12 mouse cellular contexts compared by ENCODE assay signal in the genomic region with DNA sequence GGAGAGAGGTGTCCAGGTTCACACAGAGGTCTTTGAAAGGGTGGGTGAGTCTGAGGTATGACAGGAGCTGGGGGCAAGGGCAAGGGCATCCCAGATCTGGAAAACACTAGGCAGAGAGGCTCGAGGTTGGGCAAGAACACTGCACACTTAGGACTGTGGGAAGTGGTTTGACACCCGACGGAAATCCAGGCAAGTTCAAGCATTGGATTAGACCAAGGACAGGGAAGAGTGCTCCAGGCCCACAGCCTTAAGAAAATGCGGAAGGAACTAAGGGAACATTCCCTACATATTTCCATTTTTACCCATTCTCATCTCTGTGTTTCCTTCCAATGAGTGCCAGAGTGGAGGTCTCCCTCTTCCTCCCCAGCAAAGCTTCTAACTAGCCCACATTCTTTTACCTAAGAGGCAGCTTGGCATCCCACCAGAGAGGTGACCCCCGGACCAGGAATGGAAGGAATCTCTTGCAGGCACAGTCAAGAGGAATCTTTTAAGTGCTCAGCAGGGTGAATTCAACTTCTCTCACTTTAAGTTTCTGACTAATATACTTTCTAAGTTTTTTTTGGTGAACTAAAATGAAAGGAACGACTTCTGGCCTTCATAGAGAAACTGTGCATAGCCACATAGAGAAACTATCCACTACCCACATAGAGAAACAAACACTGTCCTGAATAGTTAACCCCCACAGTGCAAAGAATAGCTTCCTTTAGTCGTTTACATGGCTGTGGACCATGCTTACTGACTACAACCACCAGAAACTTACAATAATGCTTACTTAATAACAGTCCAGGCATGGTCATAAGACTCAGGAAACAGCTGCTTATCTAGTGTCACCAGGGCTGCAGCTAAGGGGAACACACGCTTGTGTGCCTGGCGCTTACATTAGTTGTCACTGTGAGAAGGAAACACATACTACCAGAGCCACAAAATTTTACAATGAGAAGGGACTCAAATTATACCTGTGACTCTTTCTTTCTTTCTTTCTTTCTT.
DNase-seq lines count a peak whose midpoint lies in the region; ATAC-seq and TF ChIP-seq lines count a peak whose summit lies in the region.
"Had no signal": no experiment of that assay in that cellular context is flagged by ENCODE, and none has a peak within 500 bp of the region (broad histone marks: within the 10 kb centered on the region; RNA-seq: fewer than 3 reads in every experiment).

No protein-coding gene starts in this region.

- DNase-seq in lung, embryonic 14.5 days, result peak; percentile 53
- no peak for DNase-seq in lung, adult 18-20 months
- peak; percentile 24 for DNase-seq in c-Kit-positive CD71-positive TER-119-negative erythroid progenitor cells, embryonic 14.5 days (ENCODE audit: low read depth)
- DNase-seq in limb, embryonic 10.5 days (ENCODE audit: low spot score), result no peak
- no peak for DNase-seq in spleen, postnatal 14 days (ENCODE audit: low spot score in 2 of 2)
- DNase-seq in spleen, postnatal 36 days (ENCODE audit: low spot score in 2 of 2), result no peak
- no peak for DNase-seq in layer of hippocampus, postnatal 36 days
- DNase-seq: cerebellum, postnatal 25 days; kidney, postnatal 10 days had no signal

- 54% methylated on average over 9 of the region's 9 CpGs for WGBS in lung, embryonic 14.5 days
- 78% methylated on average over 9 of the region's 9 CpGs for WGBS in limb, embryonic 10.5 days
- 63% methylated on average over 9 of the region's 9 CpGs for WGBS in macrophage (ENCODE audit: missing documents)

- no peak overlapping the region for H3K4me2 ChIP-seq in lung, embryonic 14.5 days
- H3K4me2 ChIP-seq: embryonic facial prominence, embryonic 15.5 days; hindbrain, embryonic 15.5 days had no signal

- no peak for TF ChIP-seq CTCF in lung, embryonic 14.5 days (IDR thresholded peaks at IDR 0.05; ENCODE audit: low read depth)

- no peaks in the 10 kb centered on the region for H3K79me2 ChIP-seq in macrophage (ENCODE audit: inconsistent target)

- H3K27me3 ChIP-seq in lung, embryonic 14.5 days (ENCODE audit: insufficient read depth, low read length), result no peaks in the 10 kb centered on the region
- H3K27me3 ChIP-seq in limb, embryonic 10.5 days (ENCODE audit: low read depth, poor library complexity, severe bottlenecking), result no peaks in the 10 kb centered on the region
- H3K27me3 ChIP-seq: embryonic facial prominence, embryonic 15.5 days; hindbrain, embryonic 15.5 days had no signal

- H3K4me1 ChIP-seq in lung, embryonic 14.5 days (ENCODE audit: insufficient read depth), result 0 out of 2 replicates have a peak, but pooled peaks cover 6% of the 10 kb centered on the region
- peaks cover 18% of the 10 kb centered on the region for H3K4me1 ChIP-seq in limb, embryonic 10.5 days
- H3K4me1 ChIP-seq: embryonic facial prominence, embryonic 15.5 days; hindbrain, embryonic 15.5 days had no signal

- no peaks in the 10 kb centered on the region for H3K9me3 ChIP-seq in lung, embryonic 14.5 days (ENCODE audit: low read depth, low read length)
- H3K9me3 ChIP-seq in limb, embryonic 10.5 days (replicated peaks), result no peaks in the 10 kb centered on the region
- H3K9me3 ChIP-seq: embryonic facial prominence, embryonic 15.5 days; hindbrain, embryonic 15.5 days had no signal

- ATAC-seq in lung, embryonic 14.5 days (ENCODE audit: insufficient read depth), result peak; percentile 70; the same call in 1 of the 2 replicates

- no peak overlapping the region for H3K4me3 ChIP-seq in lung, embryonic 14.5 days (ENCODE audit: low read depth, low read length)
- H3K4me3 ChIP-seq in limb, embryonic 10.5 days, result no peak overlapping the region
- no peak overlapping the region for H3K4me3 ChIP-seq in macrophage (ENCODE audit: inconsistent target)
- H3K4me3 ChIP-seq: embryonic facial prominence, embryonic 15.5 days; hindbrain, embryonic 15.5 days had no signal

- H3K9ac ChIP-seq in lung, embryonic 14.5 days, result no peak overlapping the region
- H3K9ac ChIP-seq: embryonic facial prominence, embryonic 15.5 days; hindbrain, embryonic 15.5 days had no signal

- no peaks in the 10 kb centered on the region for H3K36me3 ChIP-seq in lung, embryonic 14.5 days (ENCODE audit: insufficient read depth)
- no peaks in the 10 kb centered on the region for H3K36me3 ChIP-seq in limb, embryonic 10.5 days
- no peaks in the 10 kb centered on the region for H3K36me3 ChIP-seq in macrophage (ENCODE audit: inconsistent target)
- H3K36me3 ChIP-seq: embryonic facial prominence, embryonic 15.5 days; hindbrain, embryonic 15.5 days had no signal

- no peak overlapping the region for H3K27ac ChIP-seq in lung, embryonic 14.5 days (ENCODE audit: low read depth)
- peak overlapping the region; percentile 15; the same call in 1 of the 2 replicates for H3K27ac ChIP-seq in limb, embryonic 10.5 days
- H3K27ac ChIP-seq in macrophage, result peak overlapping the region; percentile 29
- H3K27ac ChIP-seq: embryonic facial prominence, embryonic 15.5 days; hindbrain, embryonic 15.5 days had no signal

Comparison
In these comparisons a context has a peak if more than half of its experiments do, and no peak if none do; other contexts are left out.
1. DNase-seq: peak in lung, embryonic 14.5 days (single experiment) and c-Kit-positive CD71-positive TER-119-negative erythroid progenitor cells, embryonic 14.5 days (single experiment); none in lung, adult 18-20 months (0 of 2), limb, embryonic 10.5 days (single experiment), spleen, postnatal 14 days (0 of 2), spleen, postnatal 36 days (0 of 2) and layer of hippocampus, postnatal 36 days (0 of 2).